Mouse (Mus musculus) mesoderm, embryonic 11.5 days (tissue): ENCODE measurements around the gene Rnf144a.
"Not testable (repeated sequence)": the region's sequence is repeated elsewhere in the genome, so short reads cannot be mapped to it uniquely, and the experiment has no call there.

ENCODE experiments used
- DNase-seq: peaks from one replicate; pipeline ENCODE4 v3.0.0-alpha.2; 2012; ENCODE audit warnings: low read depth, low spot score

Rnf144a gene

GRCm38 (mm10) chr12:26415104-26415771, at the start of gene Rnf144a:
TSS of gene Rnf144a (minus strand) at chr12:26415254.
- DNase-seq = peak; percentile 93

GRCm38 (mm10) chr12:26460091-26460490, 45.0 kb upstream of the Rnf144a start:
- no peak for DNase-seq

- DNase-seq = peak; percentile 64
These were observed 41.1 kb upstream of the Rnf144a start, which contains the start of gene Rsad2 for GRCm38 (mm10) chr12:26456028-26456698. TSS of gene Rsad2 (minus strand) at chr12:26456452.

GRCm38 (mm10) chr12:26454682-26455081, 39.6 kb upstream of the Rnf144a start:
- DNase-seq = no peak

- no peak for DNase-seq
These were observed 37.9 kb upstream of the Rnf144a start for GRCm38 (mm10) chr12:26452951-26453350.

GRCm38 (mm10) chr12:26451150-26451549, 36.1 kb upstream of the Rnf144a start:
- DNase-seq = no peak

GRCm38 (mm10) chr12:26449483-26449882, 34.4 kb upstream of the Rnf144a start:
- no peak for DNase-seq

GRCm38 (mm10) chr12:26446377-26447045, 31.5 kb upstream of the Rnf144a start:
- DNase-seq = no peak

- no peak for DNase-seq
These were observed 29.5 kb upstream of the Rnf144a start for GRCm38 (mm10) chr12:26444511-26444910.

GRCm38 (mm10) chr12:26444054-26444453, 29.0 kb upstream of the Rnf144a start:
- peak; percentile 67 for DNase-seq

- DNase-seq = no peak
These were observed 24.3 kb upstream of the Rnf144a start for GRCm38 (mm10) chr12:26439366-26439765.

GRCm38 (mm10) chr12:26437950-26438349, 22.9 kb upstream of the Rnf144a start:
- DNase-seq = no peak

- no peak for DNase-seq
These were observed 21.3 kb upstream of the Rnf144a start for GRCm38 (mm10) chr12:26436334-26436733.

- not testable (repeated sequence) for DNase-seq
These were observed 13.7 kb upstream of the Rnf144a start for GRCm38 (mm10) chr12:26428771-26429170.

- DNase-seq = peak; percentile 62
These were observed 9.8 kb upstream of the Rnf144a start for GRCm38 (mm10) chr12:26424841-26425240.

GRCm38 (mm10) chr12:26418322-26418721, 3.3 kb upstream of the Rnf144a start:
- no peak for DNase-seq

- DNase-seq = no peak
These were observed 1.7 kb upstream of the Rnf144a start for GRCm38 (mm10) chr12:26416636-26417295.

GRCm38 (mm10) chr12:26414451-26415103, 477 bp downstream of the Rnf144a start:
- peak; percentile 35 for DNase-seq

- peak; percentile 53 for DNase-seq
These were observed 1.1 kb downstream of the Rnf144a start for GRCm38 (mm10) chr12:26413961-26414411.

- no peak for DNase-seq
These were observed 2.3 kb downstream of the Rnf144a start for GRCm38 (mm10) chr12:26412802-26413201.

GRCm38 (mm10) chr12:26411841-26412450, 3.1 kb downstream of the Rnf144a start:
- no peak for DNase-seq
